In genomic region chr6:22330169-22330960, GRCm38 (mm10) we compare ENCODE assay signal across 18 mouse cellular contexts. TPM values are rescaled to one million over a fixed set of nuclear protein-coding genes. Genes with fewer than 3 reads are reported as not detected.
DNase-seq lines count a peak whose midpoint lies in the region; ATAC-seq and TF ChIP-seq lines count a peak whose summit lies in the region.
"Had no signal": no experiment of that assay in that cellular context is flagged by ENCODE, and none has a peak within 500 bp of the region (broad histone marks: within the 10 kb centered on the region; RNA-seq: fewer than 3 reads in every experiment).

No protein-coding gene starts in this region.

- peak; percentile 53 to 59 for DNase-seq in B cell, adult 2 months
- DNase-seq in splenic B cell, adult 2 months (ENCODE audit: low read depth, low spot score), result peak; percentile 77
- no peak for DNase-seq in ovary, adult 18-20 months (ENCODE audit: low spot score)
- no peak for DNase-seq in liver, postnatal 0 days
- no peak for DNase-seq in cerebellum, postnatal 10 days
- DNase-seq: adrenal gland, adult 8-10 months; cerebellum, postnatal 36 days; gastrocnemius, postnatal 36 days had no signal

- TF ChIP-seq CTCF in intestine, postnatal 0 days (IDR thresholded peaks at IDR 0.05; ENCODE audit: low read depth), result no peak
- no peak for TF ChIP-seq CTCF in bone marrow, adult 2 months (IDR thresholded peaks at IDR 0.05; ENCODE audit: control insufficient read depth, insufficient read depth, low read length)
- no peak for TF ChIP-seq CTCF in liver, postnatal 0 days (IDR thresholded peaks at IDR 0.05; ENCODE audit: low read depth)

- 0 out of 2 replicates have a peak overlapping the region, but pooled peaks have one; percentile 2 for H3K27ac ChIP-seq in intestine, postnatal 0 days (ENCODE audit: low read depth, low read length)
- H3K27ac ChIP-seq in intestine, embryonic 16.5 days (ENCODE audit: low read length), result no peak overlapping the region
- H3K27ac ChIP-seq in bone marrow, adult 2 months (ENCODE audit: control insufficient read depth, insufficient read depth, low read depth, low read length, poor library complexity), result peak overlapping the region; percentile 83
- no peak overlapping the region for H3K27ac ChIP-seq in liver, postnatal 0 days (ENCODE audit: low read depth)
- H3K27ac ChIP-seq: hindbrain, embryonic 12.5 days; kidney, embryonic 15.5 days; layer of hippocampus, adult 2 months; stomach, embryonic 15.5 days had no signal

- no peaks in the 10 kb centered on the region for H3K9me3 ChIP-seq in intestine, postnatal 0 days (ENCODE audit: control insufficient read depth)
- no peaks in the 10 kb centered on the region for H3K9me3 ChIP-seq in intestine, embryonic 16.5 days (ENCODE audit: control insufficient read depth, low read length)
- H3K9me3 ChIP-seq in liver, postnatal 0 days (ENCODE audit: low read length), result no peaks in the 10 kb centered on the region
- H3K9me3 ChIP-seq: hindbrain, embryonic 12.5 days; kidney, embryonic 15.5 days; stomach, embryonic 15.5 days had no signal

- peaks cover 3% of the 10 kb centered on the region; the same call in 1 of the 2 replicates for H3K4me1 ChIP-seq in intestine, postnatal 0 days (replicated peaks; ENCODE audit: control insufficient read depth, insufficient read depth, low read length)
- peaks cover 16% of the 10 kb centered on the region for H3K4me1 ChIP-seq in intestine, embryonic 16.5 days (ENCODE audit: control insufficient read depth, insufficient read depth, low read length)
- peaks cover 2% of the 10 kb centered on the region for H3K4me1 ChIP-seq in bone marrow, adult 2 months (ENCODE audit: control insufficient read depth, insufficient read depth, low read length)
- 0 out of 2 replicates have a peak, but pooled peaks cover 2% of the 10 kb centered on the region for H3K4me1 ChIP-seq in liver, postnatal 0 days (ENCODE audit: insufficient read depth)
- H3K4me1 ChIP-seq: hindbrain, embryonic 12.5 days had no signal

- ATAC-seq in intestine, postnatal 0 days, result peak; percentile 26; the same call in 1 of the 2 replicates
- no peak for ATAC-seq in intestine, embryonic 16.5 days
- no peak for ATAC-seq in liver, postnatal 0 days
- ATAC-seq: forebrain, embryonic 16.5 days; Patski had no signal

- 0 out of 2 replicates have a peak, but pooled peaks cover 8% of the 10 kb centered on the region for H3K36me3 ChIP-seq in intestine, postnatal 0 days (ENCODE audit: control insufficient read depth, insufficient read depth)
- H3K36me3 ChIP-seq in intestine, embryonic 16.5 days (ENCODE audit: control insufficient read depth, insufficient read depth, low read length), result no peaks in the 10 kb centered on the region
- H3K36me3 ChIP-seq in splenic B cell, adult 2 months (ENCODE audit: control insufficient read depth, insufficient read depth, low read length, poor library complexity, severe bottlenecking), result peaks cover 2% of the 10 kb centered on the region; the same call in 1 of the 2 replicates
- peaks cover 6% of the 10 kb centered on the region; the same call in 1 of the 2 replicates for H3K36me3 ChIP-seq in liver, postnatal 0 days (replicated peaks; ENCODE audit: insufficient read depth, low read length)

- WGBS in intestine, postnatal 0 days, result 63% methylated on average over 13 of the region's 13 CpGs
- 82% methylated on average over 13 of the region's 13 CpGs for WGBS in intestine, embryonic 16.5 days
- WGBS in bone marrow, adult 2 months, result 66% methylated on average over 13 of the region's 13 CpGs
- WGBS in liver, postnatal 0 days (ENCODE audit: insufficient replicate concordance), result 74% methylated on average over 13 of the region's 13 CpGs

- no peak overlapping the region for H3K9ac ChIP-seq in intestine, postnatal 0 days (ENCODE audit: low read depth, low read length)
- H3K9ac ChIP-seq in intestine, embryonic 16.5 days (ENCODE audit: low read depth, low read length), result no peak overlapping the region
- H3K9ac ChIP-seq in liver, postnatal 0 days (replicated peaks), result no peak overlapping the region
- H3K9ac ChIP-seq: hindbrain, embryonic 12.5 days; kidney, embryonic 15.5 days; stomach, embryonic 15.5 days had no signal

- no peak for TF ChIP-seq EP300 in liver, postnatal 0 days (IDR thresholded peaks at IDR 0.05; ENCODE audit: low read depth)

- H3K4me2 ChIP-seq in intestine, postnatal 0 days (replicated peaks; ENCODE audit: low read depth), result no peak overlapping the region
- no peak overlapping the region for H3K4me2 ChIP-seq in intestine, embryonic 16.5 days (ENCODE audit: low read depth, low read length)
- H3K4me2 ChIP-seq in liver, postnatal 0 days (ENCODE audit: low read depth, low read length), result no peak overlapping the region
- H3K4me2 ChIP-seq: hindbrain, embryonic 12.5 days; kidney, embryonic 15.5 days; stomach, embryonic 15.5 days had no signal

- no peak overlapping the region for H3K4me3 ChIP-seq in intestine, postnatal 0 days (ENCODE audit: low read depth, low read length)
- H3K4me3 ChIP-seq in intestine, embryonic 16.5 days (ENCODE audit: low read length), result no peak overlapping the region
- peak overlapping the region; percentile 36 for H3K4me3 ChIP-seq in bone marrow, adult 2 months (replicated peaks; ENCODE audit: control insufficient read depth, low read depth, low read length)
- H3K4me3 ChIP-seq in liver, postnatal 0 days (ENCODE audit: low read depth, low read length), result no peak overlapping the region
- H3K4me3 ChIP-seq: hindbrain, embryonic 12.5 days; kidney, embryonic 15.5 days; layer of hippocampus, adult 2 months; stomach, embryonic 15.5 days had no signal

- TF ChIP-seq POLR2A in bone marrow, adult 2 months (IDR thresholded peaks at IDR 0.05; ENCODE audit: borderline replicate concordance, control insufficient read depth, low read depth, low read length), result no peak

- H3K27me3 ChIP-seq in intestine, postnatal 0 days (replicated peaks; ENCODE audit: control insufficient read depth, insufficient read depth, low read length), result no peaks in the 10 kb centered on the region
- H3K27me3 ChIP-seq in intestine, embryonic 16.5 days (replicated peaks; ENCODE audit: control insufficient read depth, insufficient read depth, low read length), result no peaks in the 10 kb centered on the region
- H3K27me3 ChIP-seq in splenic B cell, adult 2 months (ENCODE audit: control insufficient read depth, insufficient read depth, low read length, poor library complexity, severe bottlenecking), result no peaks in the 10 kb centered on the region
- no peaks in the 10 kb centered on the region for H3K27me3 ChIP-seq in liver, postnatal 0 days (ENCODE audit: insufficient read depth, low read length)
- H3K27me3 ChIP-seq: hindbrain, embryonic 12.5 days; kidney, embryonic 15.5 days; Patski; stomach, embryonic 15.5 days had no signal

RNA-seq across cellular contexts. Expression of gene Fam3c, which starts 25.7 kb away (rescaled TPM):
- polyA plus RNA-seq in intestine, postnatal 0 days (2015; fragmentation: Nextera tagmentation; extraction: Ambion mirVana), result 58.7 and 59.9 TPM in 2 replicates
- polyA plus RNA-seq in intestine, embryonic 16.5 days (2015; fragmentation: Nextera tagmentation; extraction: Ambion mirVana), result 35.6 and 36.9 TPM in 2 replicates
- 10.5 and 19.7 TPM in 2 replicates for polyA plus RNA-seq in bone marrow, adult 2 months (2011; ENCODE audit: insufficient read depth, insufficient read length, low replicate concordance, missing spikeins)
- polyA plus RNA-seq in liver, postnatal 0 days (2015; fragmentation: Nextera tagmentation; extraction: Ambion mirVana), result 32.6 and 38.2 TPM in 2 replicates

RNA-seq across cellular contexts. Expression of gene Wnt16, which starts 42.3 kb away (rescaled TPM):
- polyA plus RNA-seq in intestine, postnatal 0 days (2015; fragmentation: Nextera tagmentation; extraction: Ambion mirVana), result 0.07 and 0.08 TPM in 2 replicates
- 0.16 and 0.23 TPM in 2 replicates for polyA plus RNA-seq in intestine, embryonic 16.5 days (2015; fragmentation: Nextera tagmentation; extraction: Ambion mirVana)
- not detected in 2 replicates for polyA plus RNA-seq in bone marrow, adult 2 months (2011; ENCODE audit: insufficient read depth, insufficient read length, low replicate concordance, missing spikeins)
- polyA plus RNA-seq in liver, postnatal 0 days (2015; fragmentation: Nextera tagmentation; extraction: Ambion mirVana), result not detected in 2 replicates
- polyA plus RNA-seq: liver, adult 2 months; Patski had no signal

Comparison
In these comparisons a context has a peak if more than half of its experiments do, and no peak if none do; other contexts are left out.
1. H3K27ac ChIP-seq: peak in intestine, postnatal 0 days (single experiment) and bone marrow, adult 2 months (single experiment); none in intestine, embryonic 16.5 days (single experiment) and liver, postnatal 0 days (single experiment).
2. DNase-seq: peak in B cell, adult 2 months (2 of 2) and splenic B cell, adult 2 months (single experiment); none in ovary, adult 18-20 months (single experiment), liver, postnatal 0 days (single experiment) and cerebellum, postnatal 10 days (0 of 2).